Mouse (Mus musculus): ENCODE measurements around the gene Plxdc1. TPM values are rescaled to one million over a fixed set of nuclear protein-coding genes. Genes with fewer than 3 reads are reported as not detected.
"Not testable (repeated sequence)": the region's sequence is repeated elsewhere in the genome, so short reads cannot be mapped to it uniquely, and the experiment has no call there.

Gene Plxdc1
- total RNA-seq, 2 experiments from 2014 or later = 3.4 to 7.2 TPM

DNA sequence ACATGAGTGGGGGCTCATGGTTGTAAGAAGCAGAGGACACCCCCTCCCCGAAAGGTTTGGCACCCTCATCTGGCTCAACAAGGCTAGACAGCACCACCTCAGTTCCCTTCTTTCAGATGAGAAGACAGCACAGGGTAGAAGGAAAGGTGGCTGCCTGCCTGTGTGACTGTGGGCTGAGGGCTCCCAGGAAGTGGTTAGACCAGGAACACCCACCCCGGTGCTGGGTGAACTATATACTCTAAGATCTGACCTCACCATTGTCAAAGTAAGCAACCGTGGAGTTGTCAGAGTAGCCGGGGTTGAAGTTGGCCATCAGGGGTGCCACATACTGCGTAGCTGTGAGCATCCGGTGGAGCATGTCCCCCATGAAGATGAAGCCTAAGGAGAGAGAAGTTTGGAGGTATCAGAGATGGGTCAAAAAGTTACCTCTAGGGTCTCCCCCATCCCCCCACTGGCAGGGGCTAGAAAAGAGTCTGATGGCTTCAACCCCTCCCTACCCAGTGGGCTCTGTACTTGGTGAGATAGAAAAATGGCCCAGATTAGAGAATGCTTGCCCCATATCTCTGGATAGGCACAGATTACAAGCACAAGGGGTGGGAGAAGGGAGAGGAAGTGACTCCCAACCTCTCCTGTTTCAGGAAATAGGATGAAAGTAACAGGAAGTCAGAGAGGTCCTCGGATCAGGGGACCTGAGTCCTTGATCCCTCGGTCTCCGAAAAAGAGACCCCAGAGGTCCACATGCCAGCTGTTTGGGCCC, 30.9 kb downstream of the Plxdc1 start:
- no peak for DNase-seq

DNA sequence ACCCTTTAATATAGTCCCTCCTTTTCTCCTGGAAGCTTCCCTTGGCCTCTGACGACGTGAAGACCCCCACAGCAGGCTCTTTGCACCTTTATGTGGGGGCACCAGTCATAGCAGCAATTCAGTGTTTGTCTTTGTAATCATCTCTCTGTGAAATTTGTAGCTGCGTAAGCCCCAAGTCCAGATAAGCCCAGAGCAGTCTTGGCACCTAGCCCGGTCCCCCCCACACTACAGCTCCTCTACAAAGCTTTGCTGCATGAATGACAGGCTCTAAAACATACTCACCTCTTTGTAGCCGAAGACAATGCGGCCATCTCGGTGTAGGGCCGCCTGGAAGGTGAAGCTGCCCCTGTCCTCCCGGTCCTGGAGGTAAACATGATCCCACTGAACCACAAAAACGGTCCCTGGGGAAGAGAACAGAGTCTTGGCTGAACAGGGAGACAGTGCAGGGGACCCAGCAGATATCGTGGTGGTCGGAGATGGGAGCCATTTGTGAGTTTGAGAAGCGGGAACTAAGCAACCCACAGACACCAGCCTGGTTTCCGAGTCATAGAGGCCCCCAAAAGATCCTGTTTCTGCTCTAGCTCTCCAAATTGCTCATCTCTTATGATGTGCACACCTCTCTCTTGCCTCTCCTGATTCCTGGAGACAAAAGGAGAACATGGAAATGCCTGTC, 31.6 kb downstream of the Plxdc1 start:
- no peak for DNase-seq

DNA sequence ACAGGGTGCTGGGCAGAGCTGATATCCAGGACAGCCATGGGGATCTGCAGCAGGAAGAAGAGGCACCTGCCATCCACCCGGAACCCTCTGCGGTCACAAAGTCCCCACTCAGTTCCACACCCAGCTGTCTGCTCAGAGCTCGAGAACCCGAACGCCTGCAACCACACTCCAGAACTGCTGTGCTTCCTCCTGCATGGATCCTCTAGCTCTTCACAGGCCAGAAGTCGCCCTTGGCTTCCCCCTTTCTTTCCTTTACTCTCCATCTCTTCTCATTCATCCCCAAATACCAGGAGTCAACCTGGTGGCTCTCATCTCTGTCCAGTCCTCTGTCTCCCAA, 32.3 kb downstream of the Plxdc1 start:
- DNase-seq = no peak

DNA sequence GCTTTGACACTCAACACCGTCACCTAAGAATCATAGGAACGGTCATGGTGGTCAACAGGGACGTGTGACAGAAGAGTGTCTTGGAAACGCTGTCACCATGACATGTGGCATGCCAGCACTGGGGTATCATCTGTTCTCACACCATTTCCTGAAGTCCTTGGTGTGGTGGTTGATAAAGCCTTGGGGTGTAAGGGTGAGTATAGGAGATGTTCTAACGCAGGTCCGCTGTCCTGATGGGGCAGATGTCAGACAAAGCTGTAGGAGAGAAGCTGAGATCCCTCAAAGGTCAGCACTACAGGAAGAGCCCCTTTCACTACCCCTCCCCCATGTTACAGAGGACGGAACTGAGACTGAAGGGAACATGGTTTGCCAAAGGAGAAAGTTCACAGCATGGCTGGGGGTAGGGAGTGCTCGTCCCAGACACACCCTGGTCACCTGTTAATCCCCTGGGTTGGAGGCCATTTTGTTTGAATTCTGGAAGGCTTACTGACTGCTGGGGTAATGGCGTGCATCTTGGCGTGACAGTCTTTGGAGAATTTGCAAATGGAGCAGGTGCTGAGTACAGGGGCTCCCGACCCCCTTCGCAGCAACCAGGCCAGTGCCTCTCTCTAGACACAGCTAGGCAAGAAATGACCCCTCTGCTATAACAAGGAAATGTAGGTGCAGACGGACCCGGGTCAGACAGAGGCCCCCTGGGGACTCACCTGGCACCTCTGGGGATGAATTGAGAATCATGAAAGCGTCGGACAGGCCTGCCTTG, 32.9 kb downstream of the Plxdc1 start:
- no peak for DNase-seq

DNA sequence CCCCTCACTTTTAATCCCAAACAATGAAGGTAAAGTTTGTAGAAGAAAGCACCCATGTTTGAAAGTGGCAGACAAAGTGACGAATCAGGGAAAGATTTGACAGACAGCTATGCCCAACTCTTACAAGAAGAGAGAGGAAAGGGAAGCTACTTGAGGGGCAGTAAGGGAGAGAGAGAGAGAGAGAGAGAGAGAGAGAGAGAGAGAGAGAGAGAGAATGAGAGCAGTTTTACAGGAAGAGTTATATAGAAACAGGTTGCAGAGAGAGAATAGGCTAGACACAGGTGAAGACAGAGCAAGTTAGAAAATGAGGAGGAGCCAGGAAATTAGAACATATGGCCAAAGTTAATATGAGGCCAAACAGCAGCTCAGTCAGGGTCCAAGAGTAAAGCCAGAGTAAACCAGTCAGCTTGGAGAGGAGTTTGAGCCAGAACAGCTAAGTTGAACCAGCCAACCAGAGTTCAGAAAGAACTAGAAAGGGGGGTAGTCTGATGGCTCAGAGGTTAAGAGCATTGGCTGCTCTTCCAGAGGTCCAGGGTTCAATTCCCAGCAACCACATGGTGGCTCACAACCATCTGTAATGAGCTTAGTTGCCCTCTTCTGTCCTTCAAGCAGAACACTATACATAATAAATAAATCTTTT, 33.8 kb downstream of the Plxdc1 start:
- DNase-seq = no peak

DNA sequence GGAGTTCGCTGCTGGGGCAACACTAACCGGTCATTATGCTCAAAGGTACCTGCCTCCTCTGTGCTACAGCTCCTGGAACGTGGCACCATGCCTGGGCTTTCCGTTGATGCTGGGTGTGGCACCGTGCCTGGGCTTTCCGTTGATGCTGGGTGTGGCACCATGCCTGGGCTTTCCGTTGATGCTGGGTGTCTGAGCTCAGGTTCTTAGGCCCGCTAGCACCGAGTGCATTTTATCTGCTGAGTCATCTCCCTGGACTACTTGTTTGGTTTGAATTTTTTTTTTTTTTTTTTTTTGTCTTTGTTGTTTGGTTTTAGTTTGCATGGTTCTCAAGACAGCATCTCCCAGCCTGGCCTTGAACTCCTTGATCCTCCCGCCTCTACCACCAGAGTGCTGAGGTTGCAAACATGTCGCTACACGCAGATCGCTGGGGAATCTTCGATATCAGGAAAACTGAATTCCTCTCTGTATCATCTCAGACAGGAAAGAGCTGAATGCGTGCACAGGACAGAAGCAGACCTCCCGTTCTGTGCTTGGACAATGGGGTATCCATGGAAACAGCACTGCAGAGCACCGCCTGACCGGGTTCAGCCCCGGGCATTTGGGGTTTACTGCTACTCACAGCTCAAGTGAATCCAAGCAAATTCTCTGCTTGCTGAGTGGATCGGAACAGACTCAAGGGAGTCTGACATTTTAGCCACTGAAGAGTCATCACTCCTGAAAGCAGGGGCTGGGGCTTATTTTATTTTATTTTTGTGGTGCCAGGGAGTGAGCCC, 36.4 kb downstream of the Plxdc1 start:
- DNase-seq = peak; percentile 22

DNA sequence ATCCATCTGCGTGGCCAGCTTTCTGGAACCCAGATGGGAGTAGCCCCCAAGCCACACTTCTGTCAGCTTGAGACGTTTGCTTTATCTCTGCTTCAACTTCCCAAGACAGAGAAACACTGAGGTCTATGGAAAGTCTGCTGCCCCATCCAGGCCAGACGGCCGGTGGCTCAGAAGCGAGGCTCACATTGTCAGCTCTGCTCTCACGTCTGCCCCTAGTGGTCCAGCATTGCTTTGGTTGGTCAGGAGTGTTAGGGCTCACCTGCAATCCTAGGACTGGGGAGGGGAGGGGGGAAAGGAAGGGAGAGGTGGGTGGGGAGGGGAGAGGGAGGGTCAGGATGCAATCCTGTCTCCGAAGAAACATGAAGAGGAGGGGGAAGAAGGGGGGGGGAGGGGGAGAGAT, 38.8 kb downstream of the Plxdc1 start:
- DNase-seq = peak; percentile 34

DNA sequence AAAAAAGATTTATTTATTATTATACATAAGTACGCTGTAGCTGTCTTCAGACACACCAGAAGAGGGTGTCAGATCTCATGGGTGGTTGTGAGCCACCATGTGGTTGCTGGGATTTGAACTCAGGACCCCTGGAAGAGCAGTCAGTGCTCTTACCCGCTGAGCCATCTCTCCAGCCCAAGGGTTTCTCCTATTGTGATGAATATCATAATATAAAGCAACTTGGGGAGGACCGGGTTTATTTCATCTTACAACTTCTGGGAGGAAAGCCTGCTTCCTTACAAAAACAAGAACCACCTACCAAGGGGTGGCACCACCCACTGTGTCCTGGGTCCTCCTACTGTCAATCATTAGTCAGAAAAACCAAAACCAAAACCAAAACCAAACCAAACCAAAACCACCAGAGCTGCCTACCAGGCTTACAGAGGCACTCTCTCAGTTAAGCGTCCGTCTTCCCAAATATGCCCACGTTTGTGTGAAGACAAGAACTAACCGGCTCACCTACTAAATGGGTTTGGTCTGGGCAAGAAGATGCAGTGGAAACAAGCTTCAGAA, 40.4 kb downstream of the Plxdc1 start:
- DNase-seq = not testable (repeated sequence)

DNA sequence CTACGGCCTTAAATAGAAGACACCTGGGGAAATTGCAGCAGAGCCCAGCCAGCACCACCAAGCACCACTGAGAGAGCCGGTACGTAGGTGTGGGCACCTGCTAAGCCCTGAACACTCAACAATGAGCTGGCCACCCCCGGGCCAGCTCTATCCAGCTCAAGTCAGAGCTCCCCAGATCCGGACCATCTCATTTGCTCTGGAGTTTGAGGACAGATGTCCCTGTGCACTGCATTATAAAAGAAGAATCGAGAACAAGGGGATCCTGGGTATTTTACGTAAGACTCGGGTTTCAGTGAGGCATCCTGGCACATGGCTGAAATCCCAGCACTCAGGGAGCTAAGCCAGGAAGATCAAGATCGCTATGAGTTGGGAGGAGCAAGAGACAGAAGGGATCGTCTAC, 41.2 kb downstream of the Plxdc1 start:
- DNase-seq = no peak

DNA sequence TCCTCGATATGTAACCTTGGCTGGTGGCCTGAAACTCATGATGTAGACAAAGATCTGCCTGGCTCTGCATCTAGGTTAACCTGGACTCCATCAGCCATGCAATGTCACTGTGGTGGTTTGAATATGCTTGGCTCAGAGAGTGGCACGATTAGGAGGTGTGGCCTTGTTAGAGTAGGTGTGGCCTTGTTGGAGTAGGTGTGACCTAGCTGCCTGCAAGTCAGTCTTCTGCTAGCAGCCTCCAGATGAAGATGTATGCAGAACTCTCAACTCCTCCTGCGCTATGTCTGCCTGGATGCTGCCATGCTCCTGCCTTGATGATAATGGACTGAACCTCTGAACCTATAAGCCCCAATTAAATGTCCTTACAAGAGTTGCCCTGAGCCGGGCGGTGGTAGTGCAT, 43.0 kb downstream of the Plxdc1 start:
- no peak for DNase-seq

DNA sequence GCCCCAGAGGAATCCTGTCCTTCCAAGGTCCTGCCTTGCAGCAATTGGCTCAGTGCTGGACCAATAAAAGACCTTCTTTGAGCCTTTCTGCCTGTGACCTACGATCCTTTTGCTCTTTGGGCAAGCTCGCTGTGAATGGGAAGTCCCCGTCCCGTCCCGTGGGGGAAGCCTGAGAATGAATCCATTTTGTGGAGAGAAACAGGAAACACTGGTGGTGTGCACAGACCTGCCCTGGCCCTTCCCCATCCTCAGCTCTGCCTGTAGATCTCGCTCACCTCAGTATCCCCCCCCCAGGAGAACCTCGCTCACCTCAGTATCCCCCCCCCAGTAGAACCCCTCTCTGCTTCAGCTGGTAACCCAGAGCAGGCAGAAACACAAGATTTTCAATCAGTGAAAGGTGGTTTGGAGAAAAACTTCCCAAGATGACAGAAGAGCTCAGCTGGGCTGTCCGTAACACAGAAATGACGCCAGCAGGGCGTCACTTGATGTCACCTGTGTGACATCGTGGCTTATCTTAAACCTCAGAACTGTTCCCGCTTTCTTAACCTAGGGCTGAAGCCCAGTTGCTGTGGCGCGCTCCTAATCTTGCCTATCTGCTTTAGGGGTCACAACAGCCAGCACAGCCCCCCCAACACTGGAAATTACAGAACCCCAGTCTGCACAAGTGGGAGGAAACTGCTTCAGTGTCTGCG, 43.7 kb downstream of the Plxdc1 start:
- DNase-seq = no peak

DNA sequence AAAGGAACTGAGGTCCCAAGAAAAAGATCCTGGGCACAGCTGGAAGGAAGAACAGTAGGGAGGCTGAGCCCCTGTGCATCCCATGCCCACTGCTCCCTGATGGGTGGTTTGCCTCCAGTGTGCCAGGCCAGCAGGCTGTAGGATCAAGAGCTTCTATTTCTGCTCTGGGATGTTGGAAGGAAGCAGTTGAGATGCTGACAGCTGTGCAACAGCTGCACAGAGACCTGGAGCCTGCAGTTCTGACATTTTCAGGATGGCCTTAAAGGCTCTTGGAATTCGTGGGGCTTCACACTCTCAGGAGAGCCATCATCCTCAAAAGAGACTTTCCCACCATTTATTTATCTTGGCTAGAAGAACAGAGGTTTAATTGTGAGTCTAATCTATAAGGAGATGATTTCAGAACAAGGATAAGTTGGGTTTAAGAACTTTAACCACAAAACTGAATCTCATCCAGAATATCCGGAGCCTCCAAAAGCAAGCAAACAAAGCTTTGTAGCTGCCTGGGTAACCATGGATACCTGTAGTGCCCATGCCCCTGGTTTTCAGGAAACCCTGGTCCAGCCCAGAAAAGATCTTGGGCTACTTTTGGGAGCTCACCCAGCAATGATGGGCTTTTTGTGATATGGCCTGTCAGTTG, 48.7 kb downstream of the Plxdc1 start:
- DNase-seq = no peak

DNA sequence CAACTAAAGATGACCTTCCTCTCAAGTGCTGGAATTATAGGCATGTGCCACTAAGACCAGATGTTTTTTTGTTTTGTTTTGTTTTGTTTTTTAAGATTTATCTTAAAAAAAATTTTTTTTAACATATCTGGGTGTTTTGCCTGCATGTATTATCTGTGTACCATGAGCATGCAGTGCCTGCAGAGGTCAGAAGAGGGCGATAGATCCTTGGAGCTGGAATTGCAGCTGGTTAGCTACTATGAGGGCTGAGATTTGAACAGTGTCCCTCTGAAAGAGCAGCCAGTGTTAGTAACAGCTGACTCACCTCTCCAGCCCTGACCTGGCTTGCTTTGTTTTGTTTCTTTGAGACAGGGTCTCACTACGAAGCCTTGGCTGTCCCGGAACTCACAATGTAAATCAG, 49.5 kb downstream of the Plxdc1 start:
- DNase-seq = peak; percentile 76

DNA sequence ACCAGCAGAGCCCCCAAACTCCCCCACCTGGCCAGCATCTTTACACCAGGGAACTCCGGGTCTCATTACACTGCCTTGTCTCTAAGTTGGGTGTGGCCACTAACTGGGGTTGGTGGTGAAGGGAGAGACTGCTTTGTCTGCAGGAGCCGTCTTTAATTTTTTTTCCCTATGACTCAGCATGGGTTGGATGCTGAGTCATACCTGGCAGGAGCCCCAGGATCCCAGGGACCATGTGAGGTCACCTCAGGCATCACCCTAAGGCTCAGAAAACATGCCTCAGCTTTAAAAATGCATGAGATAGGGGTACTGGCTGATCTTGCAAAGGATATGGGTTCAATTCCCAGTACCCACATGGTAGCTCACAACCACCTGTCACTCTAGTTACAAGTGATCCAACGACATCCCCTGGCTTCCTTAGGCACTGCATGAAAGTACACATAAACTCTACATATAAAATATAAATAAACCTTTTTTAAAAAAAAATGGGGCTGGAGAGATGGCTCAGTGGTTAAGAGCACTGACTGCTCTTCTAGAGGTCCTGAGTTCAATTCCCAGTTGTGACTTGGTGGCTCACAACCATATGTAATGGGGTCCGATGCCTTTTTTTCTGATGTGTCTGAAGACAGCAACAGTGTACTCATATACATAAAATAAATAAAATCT, 50.2 kb downstream of the Plxdc1 start:
- DNase-seq = peak; percentile 70

DNA sequence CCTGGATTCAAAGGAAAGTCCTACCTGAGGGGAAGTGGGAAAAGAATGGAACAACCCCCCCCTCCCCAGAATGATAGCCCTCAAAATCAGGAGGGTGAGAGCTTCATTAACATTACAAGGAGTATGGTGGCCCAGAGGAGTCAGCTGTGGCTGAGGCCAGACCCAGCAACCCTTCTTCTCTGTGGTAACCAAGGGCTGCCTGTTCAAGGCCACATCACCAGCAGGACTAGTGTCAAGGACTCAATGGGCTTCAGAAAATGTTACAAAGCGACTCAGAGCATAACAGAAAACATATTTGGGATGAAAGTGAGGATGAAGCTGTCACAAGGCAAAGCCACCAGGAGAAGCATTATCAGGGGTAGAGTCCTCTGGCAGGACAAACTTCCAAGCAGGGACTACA, 52.7 kb downstream of the Plxdc1 start:
- peak; percentile 29 for DNase-seq

DNA sequence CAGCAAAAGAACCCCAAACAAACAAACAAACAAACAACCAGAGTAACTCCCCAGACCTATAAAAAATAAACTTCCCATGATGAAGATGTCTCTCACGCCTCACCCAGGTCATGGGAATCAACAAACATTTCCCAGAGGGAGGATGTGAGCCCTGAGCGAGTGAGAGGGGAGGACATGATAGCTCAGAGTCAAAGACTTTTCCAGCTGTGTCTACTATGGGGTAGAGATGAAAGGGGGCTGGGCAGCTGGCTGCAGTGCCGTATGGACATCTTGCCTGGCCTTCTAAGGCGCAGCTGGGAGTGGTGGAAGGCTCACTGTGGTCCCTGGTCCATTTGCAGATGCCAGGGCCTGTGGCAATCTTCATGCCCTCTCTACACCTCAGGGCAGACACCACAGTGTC, 57.3 kb downstream of the Plxdc1 start:
- DNase-seq = no peak

DNA sequence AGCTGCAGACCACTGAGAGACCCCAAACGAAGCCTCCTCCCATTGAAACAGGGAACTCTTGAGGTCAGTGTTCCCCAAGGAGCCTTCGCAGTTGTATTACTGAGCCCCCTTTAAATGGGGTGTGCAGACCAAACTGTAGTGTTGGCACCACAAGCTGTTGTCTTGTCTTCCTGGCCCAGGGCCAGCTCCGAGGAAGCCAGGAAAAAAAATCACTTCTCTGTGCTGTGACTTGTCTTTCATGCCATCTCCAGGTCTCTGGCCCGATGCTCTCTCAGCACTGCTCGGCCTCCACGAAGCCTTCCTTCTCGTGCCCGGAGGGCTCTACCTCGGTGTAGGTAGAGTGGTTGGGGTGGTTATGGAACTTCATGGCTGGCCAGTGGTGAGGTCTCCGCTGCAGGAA, 62.0 kb downstream of the Plxdc1 start:
- peak; percentile 35 for DNase-seq

DNA sequence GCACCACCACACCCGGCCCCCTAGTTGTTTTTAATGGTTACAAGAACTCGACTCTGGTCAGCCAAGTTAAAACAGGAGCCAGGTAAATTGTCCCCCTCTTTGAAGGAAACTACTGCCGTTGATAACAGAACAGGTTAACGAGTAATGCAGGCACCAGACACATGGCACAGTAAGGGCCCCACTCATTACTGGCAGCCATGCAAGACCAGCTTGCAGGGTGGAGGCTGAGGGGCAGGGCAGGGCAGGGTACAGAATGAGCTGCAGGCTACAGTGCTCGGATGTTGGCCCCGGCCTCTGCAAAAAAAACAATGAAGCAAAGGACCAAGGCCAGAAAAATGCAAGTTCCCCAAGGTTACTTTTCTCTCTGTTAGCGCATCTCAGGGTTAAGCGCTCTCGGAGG, 62.6 kb downstream of the Plxdc1 start:
- no peak for DNase-seq

DNA sequence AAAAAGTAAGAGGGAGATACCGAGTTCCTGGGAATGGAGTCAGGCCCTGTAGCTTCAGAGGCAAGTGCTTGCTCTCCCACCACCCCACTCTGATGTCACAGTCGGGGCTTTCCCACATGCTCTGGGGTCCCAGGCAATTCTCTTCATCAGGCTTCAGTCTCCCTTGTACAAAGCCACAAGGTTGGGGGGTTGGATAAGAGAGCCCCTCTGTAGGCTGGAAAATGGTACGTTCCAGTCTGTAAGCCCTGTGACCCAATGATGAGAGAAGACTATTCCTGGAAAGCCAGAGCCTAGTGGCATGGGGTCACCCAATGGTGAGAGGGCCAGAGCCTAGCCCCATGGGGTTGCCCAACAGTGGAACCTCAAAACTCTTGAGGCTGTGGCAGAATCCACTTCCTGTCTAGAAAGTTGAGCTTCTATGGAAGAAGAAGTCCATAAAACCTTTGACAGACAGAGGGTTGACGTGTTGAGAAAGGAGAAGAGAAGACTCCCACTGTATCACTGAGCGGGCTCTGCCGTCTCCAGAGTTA, 70.2 kb downstream of the Plxdc1 start:
- DNase-seq = no peak

DNA sequence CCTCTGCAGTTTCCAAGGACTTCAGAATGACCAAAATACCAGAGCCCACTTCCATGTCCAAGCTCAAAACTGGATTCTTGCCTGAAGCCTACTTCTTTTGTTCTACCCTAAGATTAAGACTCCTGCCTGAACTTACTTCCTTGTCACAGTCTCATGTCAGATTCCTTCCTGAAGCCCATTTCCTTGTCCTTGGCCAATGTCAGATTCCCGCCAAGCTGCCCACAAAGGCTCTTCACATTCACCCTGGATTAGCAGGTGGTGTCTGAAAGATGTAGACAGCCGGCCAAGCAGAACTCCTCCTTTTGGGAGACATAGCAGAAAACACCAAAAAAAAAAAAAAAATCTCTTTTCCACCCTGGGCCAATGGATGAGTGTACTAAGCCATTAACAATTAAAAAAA, 70.8 kb downstream of the Plxdc1 start:
- DNase-seq = no peak

All from adrenal gland, postnatal 10 days (tissue).